ENCODE assay signal across 20 mouse cellular contexts in genomic region chr2:156331446-156331965, GRCm38 (mm10).
"Had no signal": no experiment of that assay in that cellular context is flagged by ENCODE, and none has a peak within 500 bp of the region (broad histone marks: within the 10 kb centered on the region; RNA-seq: fewer than 3 reads in every experiment).

No protein-coding gene starts in this region.

- H3K9ac ChIP-seq: limb, embryonic 13.5 days; liver, embryonic 12.5 days; liver, embryonic 15.5 days had no signal

- H3K9me3 ChIP-seq: limb, embryonic 10.5 days; liver, embryonic 12.5 days; liver, embryonic 15.5 days had no signal

- H3K4me2 ChIP-seq: limb, embryonic 13.5 days; liver, embryonic 12.5 days; liver, embryonic 15.5 days; midbrain, embryonic 11.5 days had no signal

- H3K4me1 ChIP-seq: limb, embryonic 10.5 days; limb, embryonic 13.5 days; liver, embryonic 12.5 days; liver, embryonic 15.5 days had no signal

- H3K36me3 ChIP-seq: limb, embryonic 10.5 days; limb, embryonic 13.5 days; liver, embryonic 12.5 days; liver, embryonic 15.5 days had no signal

- H3K27ac ChIP-seq: kidney, postnatal 0 days; layer of hippocampus, adult 2 months; limb, embryonic 10.5 days; limb, embryonic 13.5 days; liver, embryonic 12.5 days; liver, embryonic 15.5 days; stomach, postnatal 0 days had no signal

- DNase-seq: kidney, adult 2 months; kidney, postnatal 25 days; layer of hippocampus, adult 9-11 months; liver; midbrain, embryonic 14.5 days; right cerebral cortex, adult 18-20 months; right cerebral cortex, postnatal 14 days; right cerebral cortex, postnatal 4 days; thymus, adult 2 months; thymus, postnatal 14 days; thymus, postnatal 4 days had no signal

- H3K4me3 ChIP-seq: layer of hippocampus, adult 2 months; limb, embryonic 10.5 days; limb, embryonic 13.5 days; liver, embryonic 12.5 days; liver, embryonic 15.5 days had no signal

- ATAC-seq: intestine, postnatal 0 days; liver, embryonic 12.5 days had no signal

- H3K27me3 ChIP-seq: limb, embryonic 13.5 days; liver, embryonic 12.5 days; liver, embryonic 15.5 days had no signal
